Mouse (Mus musculus) common myeloid progenitor, adult 5-6 weeks (primary cell): ENCODE results near the gene Vav1. TPM values are rescaled to one million over a fixed set of nuclear protein-coding genes. Genes with fewer than 3 reads are reported as not detected.

ENCODE experiments used
- ATAC-seq: replicated peaks from 2 replicates; pipeline ENCODE4 v1.8.0; 2016; ENCODE audit warnings: low read depth, mild to moderate bottlenecking, moderate TSS enrichment, inconsistent platforms; ENCODE audit not compliant: poor library complexity, severe bottlenecking
- total RNA-seq: library from RNA; stranded (forward); fragments of 200-1000, 187-1606 nt; gene quantifications from 2 replicates; pipeline ENCODE4 v1.2.3, GENCODE M21; 2017

The Vav1 gene
- total RNA-seq, 1 experiment from 2014 or later = 183 TPM

GRCm38 (mm10) chr17:57250461-57251160 is 28.3 kb upstream of the Vav1 start:
- no peak for ATAC-seq

DNA sequence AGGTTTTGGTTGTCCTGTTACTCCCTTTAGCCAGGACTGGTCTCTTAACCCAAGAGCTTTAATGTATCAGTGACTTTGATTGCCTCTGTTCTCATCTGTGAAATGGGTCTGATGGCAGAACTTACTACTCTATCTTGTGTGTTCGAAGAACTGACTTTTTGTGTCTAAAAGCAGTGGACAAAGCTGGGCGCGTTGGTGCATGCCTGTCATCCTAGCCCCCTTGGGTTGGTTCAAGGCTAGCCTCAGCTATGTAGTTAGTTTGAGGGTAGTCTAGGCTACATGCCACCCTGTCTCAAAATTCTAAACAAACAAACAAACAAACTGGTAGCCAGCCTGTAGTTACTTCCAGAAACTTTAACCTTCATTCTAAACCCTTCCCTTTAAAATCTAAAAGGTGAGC is 27.5 kb upstream of the Vav1 start:
- ATAC-seq = no peak

- ATAC-seq = no peak
Measured at GRCm38 (mm10) chr17:57253306-57253705, 25.6 kb upstream of the Vav1 start.

- ATAC-seq = no peak
Measured at GRCm38 (mm10) chr17:57255354-57255753, 23.5 kb upstream of the Vav1 start.

- no peak for ATAC-seq
Measured at GRCm38 (mm10) chr17:57256921-57257485, 21.9 kb upstream of the Vav1 start.

DNA sequence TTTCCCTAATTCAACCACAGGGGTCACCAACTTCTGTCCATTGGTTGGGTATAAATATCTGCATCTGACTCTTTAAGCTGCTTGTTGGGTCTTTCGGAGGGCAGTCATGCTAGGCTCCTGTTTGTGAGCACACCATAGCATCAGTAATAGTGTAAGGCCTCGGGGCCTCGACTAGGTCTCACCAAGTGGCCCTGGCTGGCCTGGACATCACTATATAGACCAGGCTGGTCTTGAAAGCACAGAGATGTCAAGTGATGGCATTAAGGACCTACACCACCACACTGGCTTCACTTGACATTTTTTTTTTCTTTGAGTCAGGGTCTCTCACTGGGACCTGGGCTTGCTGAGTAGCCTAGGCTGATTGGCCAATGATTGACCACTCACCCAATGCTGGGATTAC is 20.7 kb upstream of the Vav1 start:
- ATAC-seq = no peak

GRCm38 (mm10) chr17:57259742-57260141 is 19.2 kb upstream of the Vav1 start:
- no peak for ATAC-seq

DNA sequence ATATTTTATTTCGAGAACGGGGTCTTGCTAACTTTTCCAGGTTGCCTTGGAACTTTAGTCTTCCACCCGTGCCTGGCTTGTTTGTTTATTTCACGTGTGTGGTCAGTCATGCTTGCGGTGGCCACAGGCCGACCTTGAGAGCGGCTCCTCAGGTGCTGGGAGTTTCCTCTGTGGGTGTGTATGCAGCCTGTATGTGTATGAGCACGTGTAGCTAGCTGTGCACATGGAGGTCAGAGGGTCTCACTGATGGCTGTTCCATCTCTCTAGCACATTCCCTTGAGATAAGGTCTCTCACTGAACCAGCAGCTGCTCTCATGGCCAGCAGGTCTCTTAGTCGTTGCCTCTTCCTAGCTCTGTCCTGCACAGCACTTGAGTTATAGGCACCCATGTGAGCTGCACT is 18.5 kb upstream of the Vav1 start:
- ATAC-seq = no peak

DNA sequence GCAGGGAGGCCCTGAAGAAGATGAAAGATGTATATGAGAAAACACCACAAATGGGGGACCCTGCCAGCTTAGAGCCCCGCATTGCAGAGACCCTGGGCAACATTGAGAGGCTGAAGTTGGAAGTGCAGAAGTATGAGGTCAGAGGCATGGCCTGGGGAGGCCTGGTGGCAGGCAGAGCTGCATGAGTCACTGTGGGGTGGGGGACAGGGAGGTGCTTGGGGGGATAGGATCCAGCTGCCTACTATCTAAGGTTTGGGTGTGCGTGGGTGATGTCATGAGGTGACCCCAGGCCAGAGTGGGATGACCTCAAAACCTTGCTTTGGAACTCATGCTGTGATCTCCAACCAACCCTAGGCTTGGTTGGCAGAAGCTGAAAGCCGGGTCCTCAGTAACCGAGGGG is 17.6 kb upstream of the Vav1 start:
- ATAC-seq = no peak

DNA sequence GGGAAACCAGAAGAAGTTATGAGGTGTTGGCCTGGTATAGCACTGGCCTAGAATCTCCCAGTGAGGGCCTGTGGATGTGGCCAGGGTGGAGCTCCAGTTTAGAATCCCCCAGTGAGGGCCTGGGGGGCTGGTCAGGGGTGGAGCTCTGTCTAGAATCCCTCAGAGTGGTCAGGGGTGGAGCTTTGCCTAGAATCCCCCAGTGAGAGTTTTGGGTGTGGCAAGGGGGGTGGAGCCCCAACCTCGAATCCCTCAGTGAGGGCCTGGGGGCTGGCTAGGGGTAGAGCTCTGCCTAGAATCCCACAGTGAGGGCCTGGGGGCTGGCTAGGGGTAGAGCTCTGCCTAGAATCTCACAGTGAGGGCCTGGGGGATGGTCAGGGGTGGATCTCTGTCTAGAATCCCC is 17.1 kb upstream of the Vav1 start:
- no peak for ATAC-seq

DNA sequence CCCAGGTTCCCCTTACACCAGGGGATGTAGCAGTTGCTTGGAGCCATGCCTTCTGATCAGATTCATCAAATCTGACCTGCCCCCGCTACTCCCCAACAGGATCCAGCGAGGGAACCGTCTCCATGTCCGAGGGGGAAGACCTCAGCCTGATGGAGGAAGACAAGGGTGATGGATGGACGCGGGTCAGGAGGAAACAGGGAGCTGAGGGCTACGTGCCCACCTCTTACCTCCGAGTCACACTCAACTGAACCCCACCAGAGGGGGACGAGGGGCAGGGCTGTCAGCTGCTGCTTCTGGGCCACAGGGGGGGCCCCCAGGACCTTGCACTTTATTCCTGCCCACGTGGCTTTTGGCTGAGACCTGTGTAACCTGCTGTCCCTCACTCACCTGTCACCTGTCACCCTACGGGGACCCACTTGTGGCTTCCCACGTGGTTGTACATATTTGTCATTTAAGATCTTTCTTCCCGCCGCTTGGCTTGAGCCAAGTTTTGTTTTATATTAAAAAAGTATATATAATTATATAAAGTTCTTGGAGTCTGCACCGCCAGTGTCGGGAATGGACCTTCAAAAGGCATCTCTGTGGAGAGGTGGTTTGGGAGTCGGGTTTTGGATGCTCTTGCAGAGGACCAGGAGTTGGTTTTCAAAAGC is 15.9 kb upstream of the Vav1 start:
- no peak for ATAC-seq

- peak; percentile 76 for ATAC-seq
Measured at GRCm38 (mm10) chr17:57264164-57264563, 14.7 kb upstream of the Vav1 start.

DNA sequence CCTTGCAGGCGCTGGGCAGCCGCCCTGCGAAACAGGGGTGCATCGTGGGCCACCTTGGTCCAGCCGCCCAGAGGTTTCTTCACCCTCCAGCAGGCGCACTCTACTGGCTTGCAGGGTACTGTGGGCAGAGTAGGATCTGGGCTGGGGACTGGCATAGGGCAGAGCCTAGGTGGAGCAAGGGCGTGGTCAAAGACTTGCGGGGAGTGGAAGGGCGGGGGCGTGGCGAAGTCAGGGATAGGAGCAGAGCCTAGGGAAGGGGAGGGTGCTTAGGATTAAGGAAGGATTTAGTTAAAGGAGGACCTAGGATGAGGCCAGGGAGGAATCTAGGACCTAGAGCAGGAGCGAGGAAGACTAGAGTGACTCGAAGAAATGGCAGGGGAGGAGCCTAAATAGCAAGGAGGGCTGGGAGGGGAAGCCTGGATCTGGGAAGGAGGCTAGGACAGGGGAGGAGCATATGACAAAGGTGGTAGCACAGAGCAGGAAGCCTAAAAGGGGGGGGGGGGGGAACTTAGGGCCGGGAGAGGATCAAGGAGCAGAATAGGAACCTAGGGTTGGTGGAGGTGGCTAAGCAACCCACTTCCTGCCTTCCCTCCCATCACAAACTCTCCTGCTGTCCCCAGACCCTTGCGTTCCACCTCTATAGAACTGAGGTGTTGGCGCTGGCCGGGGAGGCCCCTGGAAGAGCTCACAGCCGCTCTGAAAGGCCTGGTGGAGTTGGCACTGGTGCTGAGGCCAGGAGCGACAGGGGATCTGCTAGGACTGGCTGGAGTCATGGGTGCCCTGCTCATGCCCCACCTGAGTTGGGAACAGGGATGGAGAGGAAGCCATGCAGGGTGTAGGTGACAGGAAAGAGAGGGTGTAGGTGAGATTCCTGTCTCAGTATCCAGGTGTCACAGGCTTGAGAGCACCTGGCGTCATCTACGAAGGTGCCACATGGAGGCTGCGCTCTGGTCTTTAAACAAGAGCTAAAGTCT is 13.6 kb upstream of the Vav1 start:
- peak; percentile 90 for ATAC-seq

DNA sequence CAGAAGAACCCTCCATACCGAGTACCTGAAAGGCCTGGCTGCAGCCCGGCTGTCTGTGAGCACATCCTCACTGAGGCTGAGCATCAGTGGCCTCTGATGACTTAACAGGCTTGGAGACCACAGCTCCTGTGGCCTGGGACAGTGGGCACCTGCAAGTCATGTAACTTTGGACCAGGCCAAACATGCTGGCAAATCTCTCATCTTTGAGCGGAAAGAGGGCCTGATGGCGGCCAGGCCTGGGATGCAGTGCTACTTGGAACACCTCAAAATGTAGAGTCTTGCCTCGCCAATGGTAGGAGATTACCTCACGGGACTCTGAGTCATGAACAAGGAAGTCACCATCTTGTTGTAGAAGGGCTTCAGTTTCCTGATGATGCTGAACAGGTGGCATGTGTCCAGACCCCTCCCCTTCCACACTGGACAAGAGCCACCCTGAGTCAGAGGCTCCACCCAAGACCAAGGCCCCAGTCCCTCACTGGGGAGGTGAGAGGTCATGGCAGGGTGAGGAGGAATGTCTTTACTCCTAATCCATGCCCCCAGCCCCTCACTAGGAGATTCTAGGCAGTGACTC is 11.3 kb upstream of the Vav1 start:
- no peak for ATAC-seq

- no peak for ATAC-seq
Measured at GRCm38 (mm10) chr17:57271301-57271700, 7.6 kb upstream of the Vav1 start.

- ATAC-seq = no peak
Measured at GRCm38 (mm10) chr17:57273846-57274245, 5.1 kb upstream of the Vav1 start.

- no peak for ATAC-seq
Measured at GRCm38 (mm10) chr17:57274686-57275085, 4.2 kb upstream of the Vav1 start.

GRCm38 (mm10) chr17:57275111-57275996 is 3.5 kb upstream of the Vav1 start:
- ATAC-seq = peak; percentile 61

DNA sequence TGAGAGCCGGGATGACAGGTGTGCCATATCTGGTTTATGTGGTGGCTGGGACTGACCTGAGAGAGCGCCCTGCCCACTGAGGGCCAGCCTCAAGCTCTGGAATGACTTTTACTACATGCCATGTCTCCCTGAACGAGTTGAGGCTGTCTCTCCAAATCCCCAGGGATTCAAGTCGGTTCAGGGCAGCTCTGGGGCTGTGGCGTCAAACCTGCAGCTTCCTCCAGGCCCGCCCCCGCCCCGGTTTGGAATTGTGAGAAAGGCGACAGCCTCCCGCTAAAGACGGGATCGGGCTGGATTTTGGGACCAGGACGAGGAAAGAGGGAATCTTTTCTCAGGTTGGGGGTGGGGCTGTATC is 2.9 kb upstream of the Vav1 start:
- no peak for ATAC-seq
